Mouse (Mus musculus) hindbrain, embryonic 11.5 days (tissue): ENCODE data around the gene Dnaja2. TPM values are rescaled to one million over a fixed set of nuclear protein-coding genes. Genes with fewer than 3 reads are reported as not detected.

Experiments
- ATAC-seq: fragments of 200-750 bp; cut with Nextera tagmentation; 2 replicates; pipeline ENCODE4 v1.8.0; 2017; ENCODE audit warnings: mild to moderate bottlenecking, moderate TSS enrichment, moderate library complexity; ENCODE audit not compliant: low FRiP score
- DNase-seq: peaks from one replicate; pipeline ENCODE4 v3.0.0-alpha.2; 2015; ENCODE audit warnings: low spot score
- H3K27ac ChIP-seq: fragments of 300-500 bp; sonication (generic); 2 replicates; pipeline ENCODE4 v1.5.1; 2014; ENCODE audit warnings: mild to moderate bottlenecking, low read depth, low read length
- H3K27me3 ChIP-seq: fragments of 300-500 bp; sonication (generic); 2 replicates; pipeline ENCODE4 v1.6.1; 2014; ENCODE audit warnings: mild to moderate bottlenecking, low read length, moderate library complexity, mixed read lengths; ENCODE audit not compliant: control insufficient read depth, insufficient read depth
- H3K36me3 ChIP-seq: fragments of 300-500 bp; sonication (generic); 2 replicates; pipeline ENCODE4 v1.6.1; 2014; ENCODE audit warnings: mild to moderate bottlenecking, low read length, moderate library complexity, mixed read lengths; ENCODE audit not compliant: control insufficient read depth, insufficient read depth
- H3K4me1 ChIP-seq: fragments of 300-500 bp; sonication (generic); replicated peaks from 2 replicates; pipeline ENCODE4 v1.6.1; 2014; ENCODE audit warnings: low read length, mixed read lengths; ENCODE audit not compliant: control insufficient read depth, insufficient read depth
- H3K4me2 ChIP-seq: fragments of 300-500 bp; sonication (generic); replicated peaks from 2 replicates; pipeline ENCODE4 v1.6.1; 2014; ENCODE audit warnings: mild to moderate bottlenecking, low read depth, low read length
- H3K4me3 ChIP-seq: fragments of 300-500 bp; sonication (generic); 2 replicates; pipeline ENCODE4 v1.5.1; 2014; ENCODE audit warnings: low read depth, low read length
- H3K9ac ChIP-seq: fragments of 300-500 bp; sonication (generic); 2 replicates; pipeline ENCODE4 v1.6.1; 2014; ENCODE audit warnings: low read depth, low read length
- H3K9me3 ChIP-seq: fragments of 300-500 bp; sonication (generic); 2 replicates; pipeline ENCODE4 v1.6.1; 2016; ENCODE audit warnings: low read length; ENCODE audit not compliant: control insufficient read depth
- WGBS: fragments of 180-500 bp; shearing (Covaris S2); extraction: QIAGEN DNeasy Blood & Tissue Kit; methylation state at CpG from one replicate; pipeline ENCODE4 v1.1.7; 2014; 5-methylcytosine and 5-hydroxymethylcytosine counted together
- polyA plus RNA-seq: library from polyadenylated mRNA; unstranded; fragments of >200 nt; fragmentation: Nextera tagmentation; extraction: Ambion mirVana; gene quantifications from 2 replicates; pipeline ENCODE4 v1.2.1, GENCODE M21; 2014

Dnaja2 gene
- 209 and 215 TPM in 2 replicates for polyA plus RNA-seq

DNA sequence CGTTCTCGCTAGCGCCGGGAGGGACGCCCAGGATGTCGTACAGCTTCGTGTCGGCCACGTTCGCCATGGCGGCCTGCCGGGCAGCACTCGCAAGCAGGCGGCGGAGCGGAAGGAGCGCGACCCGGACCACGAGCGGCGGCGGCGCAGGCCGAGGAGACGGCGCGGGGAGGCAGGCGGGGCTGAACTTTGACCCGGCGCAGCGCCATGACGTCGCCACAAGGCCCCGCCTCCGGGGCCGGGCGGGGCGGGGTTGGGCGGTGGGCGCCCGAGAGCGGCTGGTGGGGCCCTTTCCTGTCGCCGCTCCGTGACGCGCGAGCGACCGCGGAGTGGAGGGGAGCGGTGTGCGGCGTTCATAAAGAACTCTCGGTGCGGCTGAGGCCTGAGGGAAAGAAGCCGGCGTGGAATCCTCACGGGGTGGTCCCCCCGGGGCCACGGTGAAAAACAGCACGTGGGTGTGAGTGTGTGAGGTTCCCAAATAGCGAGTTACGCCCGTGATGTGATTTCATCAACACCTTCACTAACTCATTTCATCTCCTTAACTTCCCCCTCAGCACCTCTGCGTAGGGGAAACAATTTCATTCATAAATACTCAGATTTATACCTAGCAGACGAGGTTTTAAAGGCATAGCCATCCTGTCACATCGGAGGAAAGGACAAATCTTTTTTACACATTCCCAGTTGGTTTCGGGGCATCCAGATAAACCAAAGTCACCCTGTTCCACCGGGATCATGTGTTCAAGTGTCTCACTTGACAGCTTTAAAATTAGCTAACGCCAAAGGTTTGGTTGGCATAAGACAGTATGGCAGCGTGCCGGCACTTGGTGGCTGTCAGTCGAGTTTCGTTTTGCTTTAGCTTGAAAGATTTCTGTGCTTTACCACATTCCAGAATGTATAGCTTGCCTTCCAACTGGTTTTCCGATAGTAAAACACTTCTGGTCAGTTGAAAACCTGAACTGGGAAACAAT, at the start of gene Dnaja2:
Gene Dnaja2, minus strand, starts transcription at position 164 of the 965 bp plus-strand sequence.
- Histone ChIP-seq H3K9me3 (no peaks in the 10 kb centered on the region), H3K4me1 (no peaks in the 10 kb centered on the region), H3K27ac (peak within 1 kb of the TSS; percentile 84), H3K4me3 (peak within 1 kb of the TSS; percentile 92), H3K36me3 (0 out of 2 replicates have a peak, but pooled peaks cover 2% of the 10 kb centered on the region), H3K9ac (peak within 1 kb of the TSS; percentile 89), H3K4me2 (peak within 1 kb of the TSS; percentile 81), H3K27me3 (no peaks in the 10 kb centered on the region)
- WGBS = 2% methylated on average over 49 of the region's 77 CpGs
- ATAC-seq (peak; percentile 95), DNase-seq (peak; percentile 97)

DNA sequence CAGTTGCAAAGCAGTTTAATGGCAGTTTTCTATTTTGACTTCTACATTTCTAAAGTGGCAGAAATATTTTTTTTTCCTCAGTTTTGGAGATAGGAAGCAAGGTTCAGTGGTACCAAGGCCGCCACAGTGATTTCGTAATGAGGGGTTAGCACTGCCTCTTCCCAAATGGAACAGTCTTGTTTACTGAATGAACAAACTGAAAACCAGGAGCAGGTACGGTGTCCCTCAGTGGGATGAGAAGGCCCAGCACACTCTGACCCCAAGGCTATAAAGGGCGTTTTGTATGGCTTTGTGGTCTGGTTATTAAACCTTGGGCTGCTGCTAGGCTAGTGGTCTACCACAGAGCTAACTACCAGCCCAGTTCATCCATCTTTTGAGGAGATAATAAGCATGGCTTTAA, 49.1 kb upstream of the Dnaja2 start:
- no peak for DNase-seq
- Histone ChIP-seq H3K4me3 (no peak overlapping the region), H3K9me3 (no peaks in the 10 kb centered on the region), H3K9ac (no peak overlapping the region), H3K36me3 (no peaks in the 10 kb centered on the region), H3K4me2 (no peak overlapping the region), H3K27me3 (no peaks in the 10 kb centered on the region), H3K27ac (no peak overlapping the region), H3K4me1 (no peaks in the 10 kb centered on the region)
- 84% methylated on average over 4 of the region's 4 CpGs for WGBS
- no peak for ATAC-seq

DNA sequence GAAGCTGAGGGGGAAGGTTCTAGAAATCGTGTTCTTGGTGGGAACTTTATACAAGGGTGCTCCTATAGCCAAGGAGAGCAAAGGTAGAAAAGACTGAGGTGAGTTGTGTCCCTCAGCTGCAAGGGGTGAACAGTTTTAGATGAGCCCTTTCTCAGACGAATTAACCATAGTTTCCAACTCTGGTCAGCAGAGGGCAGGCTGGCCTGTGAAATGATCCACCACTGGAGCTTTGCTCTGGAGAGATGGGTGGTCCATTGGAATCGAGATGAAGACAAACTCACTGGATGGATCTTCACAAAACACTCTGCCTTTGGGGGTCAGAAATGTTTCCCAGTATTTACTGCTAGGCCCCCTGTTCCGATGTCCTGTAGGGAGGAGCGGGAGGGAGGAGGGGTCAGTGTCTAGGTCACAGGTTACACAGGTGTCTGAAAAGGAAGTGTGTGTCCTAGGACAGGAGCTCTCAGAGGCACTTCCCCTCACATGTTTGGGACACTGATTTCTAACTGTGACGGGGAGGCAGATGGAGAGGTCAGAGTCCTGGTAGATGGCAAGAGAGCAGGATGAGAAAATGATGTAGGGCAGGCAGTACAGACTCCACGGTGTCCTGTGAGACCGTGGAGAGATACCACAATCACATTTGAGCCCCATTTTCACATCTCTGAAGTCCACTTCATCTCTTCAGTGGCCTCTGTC, 48.2 kb upstream of the Dnaja2 start:
- 45% methylated on average over 8 of the region's 8 CpGs for WGBS
- Histone ChIP-seq H3K27ac (no peak overlapping the region), H3K27me3 (no peaks in the 10 kb centered on the region), H3K9me3 (no peaks in the 10 kb centered on the region), H3K4me2 (no peak overlapping the region), H3K4me3 (no peak overlapping the region), H3K9ac (no peak overlapping the region), H3K36me3 (no peaks in the 10 kb centered on the region), H3K4me1 (no peaks in the 10 kb centered on the region)
- ATAC-seq = no peak
- DNase-seq = peak; percentile 78

DNA sequence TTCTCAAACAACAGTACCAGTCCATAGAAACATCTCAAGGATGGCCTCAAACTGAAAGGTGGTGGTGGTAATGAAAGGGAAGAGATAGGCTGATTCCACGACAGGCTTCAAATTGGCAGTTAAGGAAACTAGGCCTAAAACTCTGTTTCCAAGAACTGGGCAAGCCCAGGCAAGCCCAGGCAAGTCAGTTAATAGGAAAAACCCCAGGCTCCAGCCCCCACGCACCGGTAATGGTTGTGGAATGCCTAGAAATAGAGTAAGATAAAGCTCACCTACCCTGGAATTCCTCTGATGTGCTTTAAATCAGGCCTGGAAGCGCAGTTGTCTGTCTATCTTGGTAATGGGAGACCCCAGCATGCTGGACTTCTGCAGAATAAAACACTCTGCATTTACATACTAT, 47.6 kb upstream of the Dnaja2 start:
- 82% methylated on average over 4 of the region's 4 CpGs for WGBS
- Histone ChIP-seq H3K27ac (no peak overlapping the region), H3K9ac (no peak overlapping the region), H3K27me3 (no peaks in the 10 kb centered on the region), H3K9me3 (no peaks in the 10 kb centered on the region), H3K4me3 (no peak overlapping the region), H3K36me3 (no peaks in the 10 kb centered on the region), H3K4me1 (no peaks in the 10 kb centered on the region), H3K4me2 (no peak overlapping the region)
- no peak for ATAC-seq
- no peak for DNase-seq

DNA sequence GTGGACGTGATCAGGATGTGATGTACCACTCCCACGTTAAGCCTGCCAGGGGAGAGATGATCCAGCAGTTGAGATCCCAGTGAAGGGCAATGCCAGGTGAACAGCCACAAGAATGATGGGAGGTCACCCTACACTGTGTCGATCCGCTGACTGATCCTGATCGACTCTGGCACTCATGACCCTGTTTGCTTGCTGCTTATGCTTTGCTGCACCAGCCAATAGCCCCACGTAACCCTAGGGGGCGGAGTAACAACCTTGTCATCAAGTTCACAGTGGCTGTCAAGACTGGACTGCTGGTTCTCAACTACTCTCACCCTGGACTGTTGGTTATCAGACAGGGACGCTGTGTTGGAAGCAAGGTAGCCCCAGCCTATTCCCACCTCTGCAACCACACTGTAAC, 46.6 kb upstream of the Dnaja2 start:
- WGBS = 78% methylated on average over 8 of the region's 8 CpGs
- ATAC-seq (no peak), DNase-seq (no peak)
- Histone ChIP-seq H3K4me3 (no peak overlapping the region), H3K9ac (no peak overlapping the region), H3K4me2 (no peak overlapping the region), H3K27me3 (no peaks in the 10 kb centered on the region), H3K27ac (no peak overlapping the region), H3K36me3 (no peaks in the 10 kb centered on the region), H3K9me3 (no peaks in the 10 kb centered on the region), H3K4me1 (no peaks in the 10 kb centered on the region)

DNA sequence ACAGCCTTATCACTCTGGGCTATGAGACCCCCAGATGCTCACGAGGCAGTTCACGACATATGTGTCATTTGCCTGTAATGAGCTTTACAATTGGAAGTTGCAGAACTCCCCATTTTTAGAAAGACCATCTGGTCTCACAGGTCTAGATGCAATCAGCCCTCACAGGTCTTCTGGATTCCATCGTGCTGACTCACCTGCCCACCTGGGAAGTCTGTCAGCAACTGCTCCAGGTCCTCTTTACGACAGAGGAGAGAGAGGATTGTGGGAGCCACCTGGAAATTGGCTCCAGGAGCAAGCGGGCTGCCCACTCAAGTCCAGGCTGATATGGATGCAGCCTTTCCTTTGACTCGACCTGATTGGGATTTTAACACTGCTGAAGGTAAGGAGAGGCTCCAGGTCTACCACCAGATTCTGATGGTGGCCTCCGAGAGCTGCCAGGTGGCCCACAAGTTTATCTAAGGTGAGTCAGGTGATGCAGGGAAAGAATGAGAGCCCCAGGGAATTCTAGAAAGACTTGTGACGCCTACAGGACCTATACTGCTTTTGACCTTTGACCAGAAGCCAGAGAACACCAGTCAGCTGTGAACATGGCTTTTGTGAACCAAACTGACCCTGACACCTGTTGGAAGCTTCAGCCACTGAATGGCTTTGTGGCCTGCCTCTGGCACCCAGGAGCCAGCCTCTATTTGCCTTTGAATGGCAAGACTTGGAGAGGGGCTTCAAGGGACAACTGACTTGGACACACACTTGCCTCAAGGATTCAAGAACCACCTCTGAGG, 42.5 kb upstream of the Dnaja2 start:
- H3K4me1 ChIP-seq = no peaks in the 10 kb centered on the region
- no peak overlapping the region for H3K27ac ChIP-seq
- no peak overlapping the region for H3K4me3 ChIP-seq
- no peak overlapping the region for H3K4me2 ChIP-seq
- H3K27me3 ChIP-seq = no peaks in the 10 kb centered on the region
- H3K9me3 ChIP-seq = no peaks in the 10 kb centered on the region
- no peaks in the 10 kb centered on the region for H3K36me3 ChIP-seq
- DNase-seq (no peak), ATAC-seq (no peak)
- H3K9ac ChIP-seq = no peak overlapping the region
- WGBS = 70% methylated on average over 8 of the region's 8 CpGs

DNA sequence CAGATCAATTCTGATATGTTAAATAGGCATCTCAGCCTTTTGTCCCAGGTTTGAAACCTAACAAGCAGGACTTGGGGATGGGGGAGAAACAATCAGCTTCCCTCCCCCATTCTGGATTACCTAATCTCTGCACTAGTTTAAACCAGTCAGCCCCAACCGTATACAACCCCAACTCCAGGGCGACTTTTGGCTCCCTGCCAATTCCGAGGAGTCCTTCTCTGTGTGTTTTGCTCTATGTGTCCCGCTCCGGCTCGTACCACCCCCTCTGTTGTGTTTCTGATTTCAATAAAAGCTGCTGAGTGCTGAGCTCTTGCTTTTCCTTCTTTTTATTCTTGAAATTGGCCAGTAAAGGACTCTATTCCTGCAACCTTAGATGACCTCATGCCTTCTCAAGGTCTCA, 40.2 kb upstream of the Dnaja2 start:
- no peaks in the 10 kb centered on the region for H3K4me1 ChIP-seq
- H3K9ac ChIP-seq = no peak overlapping the region
- no peaks in the 10 kb centered on the region for H3K36me3 ChIP-seq
- no peak overlapping the region for H3K4me3 ChIP-seq
- H3K27ac ChIP-seq = no peak overlapping the region
- no peak overlapping the region for H3K4me2 ChIP-seq
- DNase-seq (peak; percentile 20), ATAC-seq (no peak)
- 56% methylated on average over 6 of the region's 6 CpGs for WGBS
- no peaks in the 10 kb centered on the region for H3K9me3 ChIP-seq
- no peaks in the 10 kb centered on the region for H3K27me3 ChIP-seq

DNA sequence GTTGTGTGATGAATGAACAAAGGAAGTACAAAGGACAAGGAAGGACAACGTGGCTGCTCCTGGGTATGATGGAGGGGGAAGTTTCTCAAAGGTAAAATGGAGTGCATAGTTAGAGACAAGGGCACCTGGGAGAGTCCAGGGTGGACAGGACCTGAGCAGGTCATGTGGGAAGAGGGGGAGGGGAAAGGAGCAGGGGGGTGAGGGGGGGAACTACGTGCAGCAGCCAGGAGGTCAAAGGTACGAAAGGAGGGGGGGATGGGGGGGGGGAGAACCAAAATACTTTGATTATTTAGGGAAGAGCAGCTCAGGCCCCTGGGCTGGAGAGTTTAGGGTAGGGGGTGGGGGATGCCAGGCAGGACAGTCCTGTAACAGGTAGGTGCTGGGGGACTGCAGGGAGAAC, 39.8 kb upstream of the Dnaja2 start:
- H3K4me1 ChIP-seq = no peaks in the 10 kb centered on the region
- ATAC-seq (no peak), DNase-seq (no peak)
- H3K9ac ChIP-seq = no peak overlapping the region
- H3K27me3 ChIP-seq = no peaks in the 10 kb centered on the region
- H3K4me2 ChIP-seq = no peak overlapping the region
- H3K27ac ChIP-seq = no peak overlapping the region
- no peaks in the 10 kb centered on the region for H3K9me3 ChIP-seq
- no peaks in the 10 kb centered on the region for H3K36me3 ChIP-seq
- WGBS = 34% methylated on average over 2 of the region's 3 CpGs
- no peak overlapping the region for H3K4me3 ChIP-seq
